Mouse (Mus musculus): ENCODE data around the gene Kxd1.

GRCm38 (mm10) chr8:70529299-70529698 lies 1.5 kb upstream of the Kxd1 start:
- no peak for TF ChIP-seq POLR2A (IDR thresholded peaks at IDR 0.05; ENCODE audit: borderline replicate concordance, low read depth, low read length)
- no peak for TF ChIP-seq CTCF (IDR thresholded peaks at IDR 0.05; ENCODE audit: low read depth, low read length)
